In genomic region chr9:56938374-56938773, GRCm38 (mm10) we compare ENCODE assay signal across 8 mouse cellular contexts. TPM values are rescaled to one million over a fixed set of nuclear protein-coding genes. Genes with fewer than 3 reads are reported as not detected.
DNase-seq lines count a peak whose midpoint lies in the region; ATAC-seq and TF ChIP-seq lines count a peak whose summit lies in the region.

No protein-coding gene starts in this region.

- no peak for TF ChIP-seq CTCF in forebrain, postnatal 0 days (IDR thresholded peaks at IDR 0.05; ENCODE audit: low read depth)

- ATAC-seq in megakaryocyte, adult 5-6 weeks (ENCODE audit: poor library complexity, severe bottlenecking) = no peak
- no peak for ATAC-seq in forebrain, postnatal 0 days

- H3K79me2 ChIP-seq in macrophage (ENCODE audit: inconsistent target) = peaks cover 26% of the 10 kb centered on the region

- H3K4me3 ChIP-seq in megakaryocyte, embryonic 14.5 days (replicated peaks) = peak overlapping the region; percentile 94
- peak overlapping the region; percentile 67 for H3K4me3 ChIP-seq in forebrain, postnatal 0 days (ENCODE audit: low read depth, low read length)
- H3K4me3 ChIP-seq in macrophage (ENCODE audit: inconsistent target) = peak overlapping the region; percentile 88

- H3K9me3 ChIP-seq in megakaryocyte, embryonic 14.5 days = peaks cover 6% of the 10 kb centered on the region
- H3K9me3 ChIP-seq in forebrain, postnatal 0 days (ENCODE audit: low read length) = no peaks in the 10 kb centered on the region

- peak overlapping the region; percentile 76 for H3K4me2 ChIP-seq in forebrain, postnatal 0 days (ENCODE audit: low read depth)

- peaks cover 3% of the 10 kb centered on the region for H3K27me3 ChIP-seq in megakaryocyte, embryonic 14.5 days (replicated peaks)
- no peaks in the 10 kb centered on the region for H3K27me3 ChIP-seq in forebrain, postnatal 0 days (ENCODE audit: insufficient read depth, low read length)

- H3K4me1 ChIP-seq in megakaryocyte, embryonic 14.5 days = peaks cover 22% of the 10 kb centered on the region
- H3K4me1 ChIP-seq in forebrain, postnatal 0 days (ENCODE audit: insufficient read depth) = 0 out of 2 replicates have a peak, but pooled peaks cover 9% of the 10 kb centered on the region

- 7% methylated on average over 7 of the region's 7 CpGs for WGBS in forebrain, postnatal 0 days
- WGBS in macrophage (ENCODE audit: missing documents) = under 1% methylated on average over 7 of the region's 7 CpGs

- H3K9ac ChIP-seq in forebrain, postnatal 0 days = peak overlapping the region; percentile 74

- 0 out of 2 replicates have a peak overlapping the region, but pooled peaks have one; percentile 85 for H3K27ac ChIP-seq in forebrain, postnatal 0 days (ENCODE audit: low read depth, low read length)
- H3K27ac ChIP-seq in macrophage = peak overlapping the region; percentile 48; the same call in 1 of the 2 replicates

- no peaks in the 10 kb centered on the region for H3K36me3 ChIP-seq in megakaryocyte, embryonic 14.5 days (replicated peaks; ENCODE audit: low read length)
- no peaks in the 10 kb centered on the region for H3K36me3 ChIP-seq in forebrain, postnatal 0 days (ENCODE audit: insufficient read depth)
- H3K36me3 ChIP-seq in macrophage (ENCODE audit: inconsistent target) = no peaks in the 10 kb centered on the region

- peak; percentile 16 for DNase-seq in forebrain, postnatal 0 days
- peak; percentile 65 for DNase-seq in kidney, adult 9 months
- no peak for DNase-seq in left cerebral cortex, adult 8-10 months (ENCODE audit: low spot score in 2 of 2)
- no peak for DNase-seq in frontal cortex, postnatal 25 days (ENCODE audit: low spot score in 2 of 2)
- DNase-seq in thymus, postnatal 4 days = no peak

RNA-seq across cellular contexts. Expression of gene Imp3, which starts 1.1 kb away (rescaled TPM):
- polyA plus RNA-seq in megakaryocyte, embryonic 14.5 days (2012; ENCODE audit: insufficient read depth, low replicate concordance) = 42.0 and 92.2 TPM in 2 replicates
- total RNA-seq in megakaryocyte, adult 5-6 weeks (2015) = 71.0 and 83.9 TPM in 2 replicates
- 34.2 and 54.6 TPM in 2 replicates for total RNA-seq in megakaryocyte, adult 5-6 weeks (2017)
- 125 and 136 TPM in 2 replicates for total RNA-seq in forebrain, postnatal 0 days (2014; rRNA removed)
- polyA plus RNA-seq in forebrain, postnatal 0 days (2015; fragmentation: Nextera tagmentation; extraction: Ambion mirVana) = 87.5 and 104 TPM in 2 replicates
- total RNA-seq in macrophage (2018; cell fraction: chromatin; rRNA removed) = 10 to 100 TPM in 4 of 26 experiments, 1 to 10 TPM in 21, not detected in 1; 1.1 to 17.9 (median 3.6) TPM
- total RNA-seq in macrophage (2018; cell fraction: cytosol; rRNA removed) = 10 to 100 TPM; 14.8 to 45.0 (median 28.8) TPM
- 10 to 100 TPM in 18 of 26 experiments, 1 to 10 TPM in 8; 3.9 to 31.6 (median 12.3) TPM for total RNA-seq in macrophage (2018; cell fraction: nucleus; rRNA removed)
- polyA plus RNA-seq in macrophage (2018) = 8.7 to 43.8 TPM (median 38.4 TPM) in 3 replicates
- total RNA-seq in left cerebral cortex, adult 8-10 months (2022) = 10 to 100 TPM; 50.3 to 56.8 (median 51.5) TPM

RNA-seq across cellular contexts. Expression of gene Snx33, which starts 10.2 kb away (rescaled TPM):
- polyA plus RNA-seq in megakaryocyte, embryonic 14.5 days (2012; ENCODE audit: insufficient read depth, low replicate concordance) = 0.19 and 0.94 TPM in 2 replicates
- total RNA-seq in megakaryocyte, adult 5-6 weeks (2015) = 3.6 and 4.0 TPM in 2 replicates
- 2.2 and 3.1 TPM in 2 replicates for total RNA-seq in megakaryocyte, adult 5-6 weeks (2017)
- total RNA-seq in forebrain, postnatal 0 days (2014; rRNA removed) = 3.7 and 5.8 TPM in 2 replicates
- polyA plus RNA-seq in forebrain, postnatal 0 days (2015; fragmentation: Nextera tagmentation; extraction: Ambion mirVana) = 1.2 and 1.3 TPM in 2 replicates
- 10 to 100 TPM in 19 of 26 experiments, 1 to 10 TPM in 7; 6.2 to 41.8 (median 13.9) TPM for total RNA-seq in macrophage (2018; cell fraction: chromatin; rRNA removed)
- total RNA-seq in macrophage (2018; cell fraction: cytosol; rRNA removed) = 10 to 100 TPM in 19 of 26 experiments, 1 to 10 TPM in 7; 4.7 to 20.6 (median 12.1) TPM
- 10 to 100 TPM in 24 of 26 experiments, 1 to 10 TPM in 2; 8.9 to 40.6 (median 19.4) TPM for total RNA-seq in macrophage (2018; cell fraction: nucleus; rRNA removed)
- polyA plus RNA-seq in macrophage (2018) = 6.7 to 10.5 TPM (median 9.2 TPM) in 3 replicates
- 10 to 100 TPM in 1 of 4 experiments, 1 to 10 TPM in 3; 7.9 to 10.5 (median 8.9) TPM for total RNA-seq in left cerebral cortex, adult 8-10 months (2022)

RNA-seq across cellular contexts. Expression of gene Snupn, which starts 12.3 kb away (rescaled TPM):
- polyA plus RNA-seq in megakaryocyte, embryonic 14.5 days (2012; ENCODE audit: insufficient read depth, low replicate concordance) = 1.3 and 2.5 TPM in 2 replicates
- 3.5 and 4.6 TPM in 2 replicates for total RNA-seq in megakaryocyte, adult 5-6 weeks (2015)
- total RNA-seq in megakaryocyte, adult 5-6 weeks (2017) = 5.0 and 7.1 TPM in 2 replicates
- total RNA-seq in forebrain, postnatal 0 days (2014; rRNA removed) = 21.4 and 21.9 TPM in 2 replicates
- polyA plus RNA-seq in forebrain, postnatal 0 days (2015; fragmentation: Nextera tagmentation; extraction: Ambion mirVana) = 19.4 and 23.2 TPM in 2 replicates
- 10 to 100 TPM in 1 of 26 experiments, 1 to 10 TPM in 25; 1.4 to 12.5 (median 6.4) TPM for total RNA-seq in macrophage (2018; cell fraction: chromatin; rRNA removed)
- total RNA-seq in macrophage (2018; cell fraction: cytosol; rRNA removed) = 1 to 10 TPM; 3.1 to 8.4 (median 6.0) TPM
- total RNA-seq in macrophage (2018; cell fraction: nucleus; rRNA removed) = 1 to 10 TPM; 1.2 to 8.8 (median 5.2) TPM
- polyA plus RNA-seq in macrophage (2018) = 5.8 to 9.0 TPM (median 7.9 TPM) in 3 replicates
- 10 to 100 TPM; 13.5 to 16.5 (median 15.5) TPM for total RNA-seq in left cerebral cortex, adult 8-10 months (2022)

RNA-seq across cellular contexts. Expression of gene Ptpn9, which starts 56.3 kb away (rescaled TPM):
- polyA plus RNA-seq in megakaryocyte, embryonic 14.5 days (2012; ENCODE audit: insufficient read depth, low replicate concordance) = 3.5 TPM in 1 of 2 replicates, not detected in the other
- total RNA-seq in megakaryocyte, adult 5-6 weeks (2015) = 11.9 and 12.6 TPM in 2 replicates
- 9.8 and 10.9 TPM in 2 replicates for total RNA-seq in megakaryocyte, adult 5-6 weeks (2017)
- 38.3 and 51.5 TPM in 2 replicates for total RNA-seq in forebrain, postnatal 0 days (2014; rRNA removed)
- polyA plus RNA-seq in forebrain, postnatal 0 days (2015; fragmentation: Nextera tagmentation; extraction: Ambion mirVana) = 16.2 and 21.3 TPM in 2 replicates
- total RNA-seq in macrophage (2018; cell fraction: chromatin; rRNA removed) = 10 to 100 TPM in 23 of 26 experiments, 1 to 10 TPM in 3; 6.3 to 41.1 (median 18.7) TPM
- 10 to 100 TPM; 15.8 to 21.9 (median 19.2) TPM for total RNA-seq in macrophage (2018; cell fraction: cytosol; rRNA removed)
- 10 to 100 TPM in 25 of 26 experiments, 1 to 10 TPM in 1; 9.6 to 35.0 (median 20.3) TPM for total RNA-seq in macrophage (2018; cell fraction: nucleus; rRNA removed)
- 12.0 to 23.0 TPM (median 12.3 TPM) in 3 replicates for polyA plus RNA-seq in macrophage (2018)
- total RNA-seq in left cerebral cortex, adult 8-10 months (2022) = 10 to 100 TPM; 24.8 to 30.6 (median 25.6) TPM

Comparison
In these comparisons a context has a peak if more than half of its experiments do, and no peak if none do; other contexts are left out.
1. DNase-seq: peak in forebrain, postnatal 0 days (single experiment) and kidney, adult 9 months (single experiment); none in left cerebral cortex, adult 8-10 months (0 of 2), frontal cortex, postnatal 25 days (0 of 2) and thymus, postnatal 4 days (single experiment).
2. Peak in every context shown above with its lines, with median percentiles within 50 percentile points of each other: H3K4me3 ChIP-seq.